Mouse (Mus musculus): Measurements from ENCODE around the gene Mapk3.
A peak's percentile ranks its signal among the peaks of the same experiment; 100 is the strongest.

Mapk3 gene

DNA sequence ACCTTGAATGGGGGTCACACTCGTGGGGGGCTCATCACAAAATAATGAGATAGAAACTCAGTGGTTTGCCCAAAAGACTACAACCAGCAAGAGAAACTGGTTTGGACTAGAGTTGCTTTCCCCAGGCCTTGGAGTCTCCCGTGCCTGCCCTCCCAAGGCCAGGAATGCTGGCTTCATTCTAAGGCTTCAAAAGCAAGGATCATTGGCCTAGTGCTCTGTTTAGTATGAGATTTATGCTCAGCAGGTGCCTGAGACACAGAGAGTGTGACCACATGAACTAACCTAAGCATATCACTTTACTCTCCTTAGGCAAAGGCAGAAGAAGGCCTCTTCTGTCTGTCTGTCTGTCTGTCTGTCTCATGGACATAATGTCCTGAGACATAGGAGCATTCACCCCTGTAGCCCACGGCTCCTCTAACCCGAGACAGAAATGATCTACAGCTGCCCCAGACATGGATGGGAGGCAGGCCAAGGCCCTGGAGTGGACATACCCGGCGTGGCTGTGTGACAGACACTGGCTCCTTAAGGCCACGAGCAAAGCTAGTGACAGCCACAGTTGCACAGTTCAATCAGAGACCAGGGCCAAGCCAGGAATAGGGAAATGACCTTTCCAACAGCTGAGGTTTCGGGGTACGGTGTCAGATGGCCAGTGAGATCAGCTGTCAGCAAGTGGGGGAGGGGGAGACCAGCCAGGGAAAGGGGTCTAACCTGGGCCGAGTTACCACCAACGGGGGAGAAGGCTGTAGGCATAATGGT is 42.9 kb downstream of the Mapk3 start:
- DNase-seq (ENCODE audit: low spot score in 2 of 2), result no peak

DNA sequence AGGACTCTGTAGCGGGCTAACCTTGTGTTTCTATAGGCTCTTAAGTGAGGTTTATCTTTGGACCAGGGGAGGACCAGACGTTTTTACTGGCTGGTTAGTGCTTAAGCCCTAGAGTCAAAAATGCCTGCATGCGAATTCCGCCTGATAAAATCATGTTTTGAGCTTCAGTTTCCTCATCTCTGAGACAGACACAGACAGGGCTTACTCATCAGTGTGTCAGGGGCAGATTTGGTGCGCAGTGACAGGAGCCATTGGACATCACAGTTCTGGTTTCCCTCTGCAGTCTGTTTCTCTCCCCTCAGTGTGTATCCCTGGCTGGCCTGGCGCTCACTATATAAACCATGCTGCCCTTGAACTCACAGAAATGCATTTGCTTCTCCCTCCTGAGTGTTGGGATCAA is 43.8 kb downstream of the Mapk3 start:
- DNase-seq (ENCODE audit: low spot score in 2 of 2), result no peak

DNA sequence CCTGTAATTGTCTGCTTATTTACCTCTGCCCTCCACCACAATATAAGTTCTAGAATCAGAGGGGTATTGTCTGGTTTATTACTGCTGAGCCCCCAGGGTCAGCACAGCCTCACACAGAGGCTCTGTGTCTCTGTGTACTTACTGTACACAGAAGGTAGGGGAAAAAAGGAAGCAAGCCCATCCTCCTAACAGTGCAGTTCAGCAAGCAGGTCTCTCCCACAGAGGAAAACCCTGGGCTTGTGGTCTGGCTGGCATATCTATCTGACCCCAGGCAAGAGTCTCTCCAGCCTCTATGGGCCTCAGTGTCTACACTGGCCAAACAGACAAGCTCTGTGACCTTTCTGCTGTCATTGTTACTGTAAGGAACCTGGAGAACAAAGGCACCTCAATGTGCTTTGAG is 44.4 kb downstream of the Mapk3 start:
- DNase-seq (ENCODE audit: low spot score in 2 of 2), result no peak

DNA sequence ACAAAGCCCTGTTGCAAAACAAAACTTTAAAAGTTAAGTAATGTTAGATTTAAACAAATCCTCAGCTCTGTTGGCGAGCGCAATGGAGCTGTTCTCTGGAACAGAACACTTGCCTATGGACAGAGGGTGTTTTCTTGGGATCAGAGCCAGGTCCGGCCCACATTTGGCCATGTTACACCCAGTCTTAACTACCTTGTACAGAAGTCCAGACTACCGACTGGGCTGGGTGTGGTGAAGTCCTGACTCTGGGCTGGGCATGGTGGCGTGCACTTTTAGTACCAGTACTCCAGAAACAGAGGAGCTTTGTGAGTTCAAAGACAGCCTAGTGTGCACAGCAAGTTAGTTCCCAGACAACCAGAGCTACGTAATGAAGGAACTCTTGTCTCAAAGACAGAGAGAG is 47.6 kb downstream of the Mapk3 start:
- no peak for DNase-seq (ENCODE audit: low spot score in 2 of 2)

DNA sequence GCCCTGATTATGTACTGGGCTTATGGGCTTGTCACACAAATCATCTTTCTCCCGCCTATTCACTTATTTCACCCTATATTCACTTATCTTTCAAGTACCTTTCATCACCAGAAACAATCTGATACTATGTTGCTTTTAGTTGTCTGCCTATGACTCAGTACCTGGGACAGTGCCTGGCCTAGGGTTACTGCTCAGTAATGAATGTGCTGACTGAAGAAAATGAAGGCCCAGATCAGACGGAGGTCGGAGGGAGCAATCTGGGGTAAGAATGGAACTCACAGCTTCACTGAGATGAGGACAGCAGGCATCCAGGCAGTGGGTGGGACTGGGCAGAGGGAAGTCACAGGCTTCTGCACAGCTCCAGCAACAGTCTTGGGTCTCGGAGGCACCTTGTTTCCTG is 48.0 kb downstream of the Mapk3 start:
- DNase-seq (ENCODE audit: low spot score in 2 of 2), result no peak

DNA sequence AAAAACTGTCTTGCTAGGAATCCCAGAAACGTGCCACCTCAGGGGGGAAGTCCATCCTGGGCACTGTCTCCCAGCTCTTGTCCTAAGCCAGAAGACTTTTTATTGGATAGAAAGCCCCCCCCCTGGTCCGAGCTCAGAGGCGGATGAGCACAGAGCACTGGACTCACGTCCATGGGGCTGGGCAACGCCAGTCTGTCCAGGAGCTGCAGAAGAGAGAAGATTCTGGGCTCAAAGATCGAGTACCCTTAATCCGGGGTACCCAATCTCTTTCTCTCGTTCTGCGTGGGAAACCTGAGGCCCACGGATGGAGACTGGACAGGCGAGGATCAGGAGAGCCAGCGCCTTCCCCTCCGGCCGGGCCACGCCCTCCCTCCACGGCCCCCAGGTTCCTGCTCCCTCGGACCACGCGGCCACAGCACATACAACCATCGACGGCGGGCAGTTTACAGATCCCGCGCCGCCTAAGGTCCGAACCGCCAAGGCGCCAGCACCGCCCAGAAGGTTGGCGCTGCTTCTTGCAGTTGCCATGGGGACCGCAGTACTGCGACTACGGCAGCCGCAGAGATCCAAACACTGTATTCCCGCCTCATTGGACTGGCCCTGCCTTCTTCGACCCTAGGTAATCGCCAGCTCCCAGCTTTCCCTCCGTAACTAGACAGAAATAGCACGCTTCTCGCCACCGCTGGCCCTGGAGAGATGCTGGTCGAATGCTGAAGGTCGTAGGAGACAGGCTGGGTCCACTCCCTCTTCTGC is 49.5 kb downstream of the Mapk3 start:
- DNase-seq (ENCODE audit: low spot score in 2 of 2), result peak; percentile 72 to 90

DNA sequence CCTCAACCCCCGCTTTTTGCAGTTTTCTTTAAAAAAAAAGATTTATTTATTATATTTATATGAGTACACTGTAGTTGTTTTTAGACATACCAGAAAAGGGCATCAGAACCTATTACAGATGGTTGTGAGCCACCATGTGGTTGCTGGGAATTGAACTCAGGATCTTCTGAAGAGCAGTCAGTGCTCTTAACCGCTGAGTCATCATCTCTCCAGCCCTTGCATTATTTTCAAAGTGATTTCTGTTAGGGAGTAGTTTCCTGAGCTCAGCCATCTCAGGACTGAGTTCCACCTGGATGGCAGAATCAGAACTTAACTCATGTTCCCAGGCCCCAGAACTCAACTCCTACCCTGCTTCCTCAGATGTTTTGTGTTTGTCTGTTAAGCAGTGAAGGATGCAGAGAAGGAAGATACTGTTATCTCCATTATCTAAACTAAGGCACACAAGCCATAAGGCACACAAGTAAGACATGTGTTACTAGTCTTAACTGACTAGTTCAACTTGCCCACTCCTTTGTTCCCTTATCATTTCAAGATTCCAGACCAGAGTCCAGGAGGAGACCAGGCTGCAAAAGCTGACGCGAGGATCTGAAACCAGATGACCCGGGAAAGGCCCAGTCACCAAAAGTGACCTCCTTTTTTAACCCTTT is 50.4 kb downstream of the Mapk3 start:
- no peak for DNase-seq (ENCODE audit: low spot score in 2 of 2)

Measured in left cerebral cortex, adult 9 months (tissue).